Mouse (Mus musculus): ENCODE results near the gene Slc7a6. TPM values are rescaled to one million over a fixed set of nuclear protein-coding genes. Genes with fewer than 3 reads are reported as not detected.

The Slc7a6 gene
- total RNA-seq, 2 experiments from 2014 or later = 4.2 to 5.1 TPM

DNA sequence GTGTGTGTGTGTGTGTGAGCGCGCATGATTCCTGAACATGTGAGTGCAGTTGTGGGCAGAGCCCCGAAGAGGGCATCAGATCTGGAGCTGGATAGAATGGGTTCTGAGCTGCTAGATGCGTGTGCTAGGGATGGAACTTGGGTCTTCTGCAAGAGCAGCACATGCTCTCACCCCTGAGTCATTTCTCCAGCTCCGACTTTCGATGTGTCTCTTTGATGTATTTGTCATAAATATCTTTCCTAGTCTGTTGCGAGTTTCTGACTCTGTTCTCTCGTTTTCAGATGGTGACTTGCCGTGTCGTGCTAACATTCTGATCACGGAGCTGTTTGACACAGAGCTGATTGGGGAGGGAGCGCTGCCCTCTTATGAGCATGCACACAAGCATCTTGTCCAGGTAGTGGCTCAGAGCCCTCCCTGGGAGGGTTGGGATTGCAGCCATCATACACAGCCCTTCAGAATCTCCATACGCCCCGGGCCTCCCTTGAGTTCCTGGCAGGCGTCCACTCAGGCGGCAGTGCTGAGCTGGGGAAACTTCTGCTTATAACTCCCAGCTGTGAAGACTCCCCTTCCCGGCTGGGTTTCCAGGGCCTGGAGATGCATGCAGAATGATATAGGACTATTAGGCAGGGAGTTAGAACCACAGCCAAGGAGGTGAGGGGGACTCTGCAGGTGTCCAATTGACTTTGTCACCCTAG, 66.1 kb downstream of the Slc7a6 start:
- ATAC-seq (replicated peaks; ENCODE audit: low FRiP score, low TSS enrichment, poor library complexity, severe bottlenecking) = no peak

DNA sequence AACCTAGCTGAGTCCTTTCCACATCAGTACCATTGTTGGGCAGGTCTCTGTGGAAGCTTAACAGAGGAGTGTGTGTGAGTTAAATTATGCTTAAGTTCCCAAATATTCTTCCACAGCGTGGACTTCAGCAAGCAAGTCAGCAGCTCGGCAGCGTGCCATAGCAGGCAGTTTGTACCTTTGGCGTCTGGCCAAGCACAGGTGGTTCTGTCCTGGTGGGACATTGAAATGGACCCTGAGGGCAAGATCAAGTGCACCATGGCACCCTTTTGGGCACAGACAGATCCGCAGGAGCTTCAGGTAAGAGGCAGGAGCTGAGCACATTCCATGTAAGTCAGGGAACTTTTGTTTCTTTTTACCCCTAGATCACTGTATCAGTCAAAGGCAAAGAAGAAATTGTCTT, 68.4 kb downstream of the Slc7a6 start:
- no peak for ATAC-seq (replicated peaks; ENCODE audit: low FRiP score, low TSS enrichment, poor library complexity, severe bottlenecking)

Other genes with a start within 250 kb of the Slc7a6 start
- 1.6 TPM in 1 of 2 replicates, not detected in the other for gene Ctrl, start 235.0 kb upstream of the Slc7a6 start, total RNA-seq (2014; fragmentation: Nextera tagmentation)
- not detected in 2 replicates for gene Ctrl, start 235.0 kb upstream of the Slc7a6 start, total RNA-seq (2017)
- gene Psmb10, start 230.4 kb upstream of the Slc7a6 start, total RNA-seq (2014; fragmentation: Nextera tagmentation) = 93.9 and 150 TPM in 2 replicates
- gene Psmb10, start 230.4 kb upstream of the Slc7a6 start, total RNA-seq (2017) = 29.5 and 38.9 TPM in 2 replicates
- gene Lcat, start 225.5 kb upstream of the Slc7a6 start, total RNA-seq (2014; fragmentation: Nextera tagmentation) = 3.7 and 4.6 TPM in 2 replicates
- gene Lcat, start 225.5 kb upstream of the Slc7a6 start, total RNA-seq (2017) = 1.5 TPM in 1 of 2 replicates, not detected in the other
- gene Slc12a4, start 202.8 kb upstream of the Slc7a6 start, total RNA-seq (2014; fragmentation: Nextera tagmentation) = 11.4 and 14.2 TPM in 2 replicates
- 4.7 and 10.5 TPM in 2 replicates for gene Slc12a4, start 202.8 kb upstream of the Slc7a6 start, total RNA-seq (2017)
- not detected in 2 replicates for gene Dpep3, start 189.4 kb upstream of the Slc7a6 start, total RNA-seq (2014; fragmentation: Nextera tagmentation)
- gene Dpep3, start 189.4 kb upstream of the Slc7a6 start, total RNA-seq (2017) = not detected in 2 replicates
- gene Dus2, start 177.5 kb upstream of the Slc7a6 start, total RNA-seq (2014; fragmentation: Nextera tagmentation) = 23.0 and 28.9 TPM in 2 replicates
- 13.8 and 22.5 TPM in 2 replicates for gene Dus2, start 177.5 kb upstream of the Slc7a6 start, total RNA-seq (2017)
- gene Dpep2nb, start 162.9 kb upstream of the Slc7a6 start, total RNA-seq (2014; fragmentation: Nextera tagmentation) = not detected in 2 replicates
- gene Dpep2nb, start 162.9 kb upstream of the Slc7a6 start, total RNA-seq (2017) = not detected in 2 replicates
- 11.6 and 18.3 TPM in 2 replicates for gene Ddx28, start 157.0 kb upstream of the Slc7a6 start, total RNA-seq (2014; fragmentation: Nextera tagmentation)
- 11.8 and 14.4 TPM in 2 replicates for gene Ddx28, start 157.0 kb upstream of the Slc7a6 start, total RNA-seq (2017)
- 102 and 103 TPM in 2 replicates for gene Nfatc3, start 110.0 kb upstream of the Slc7a6 start, total RNA-seq (2014; fragmentation: Nextera tagmentation)
- 35.0 and 35.3 TPM in 2 replicates for gene Nfatc3, start 110.0 kb upstream of the Slc7a6 start, total RNA-seq (2017)
- 0.68 and 1.4 TPM in 2 replicates for gene Esrp2, start 31.9 kb upstream of the Slc7a6 start, total RNA-seq (2014; fragmentation: Nextera tagmentation)
- gene Esrp2, start 31.9 kb upstream of the Slc7a6 start, total RNA-seq (2017) = not detected in 2 replicates
- gene Pla2g15, start 18.5 kb upstream of the Slc7a6 start, total RNA-seq (2014; fragmentation: Nextera tagmentation) = 2.7 and 3.2 TPM in 2 replicates
- gene Pla2g15, start 18.5 kb upstream of the Slc7a6 start, total RNA-seq (2017) = 0.84 and 3.2 TPM in 2 replicates
- gene Slc7a6os, start 42.1 kb downstream of the Slc7a6 start, total RNA-seq (2014; fragmentation: Nextera tagmentation) = 32.7 and 47.9 TPM in 2 replicates
- 50.5 and 58.1 TPM in 2 replicates for gene Slc7a6os, start 42.1 kb downstream of the Slc7a6 start, total RNA-seq (2017)
- 30.3 and 47.7 TPM in 2 replicates for gene Prmt7, start 42.1 kb downstream of the Slc7a6 start, total RNA-seq (2014; fragmentation: Nextera tagmentation)
- gene Prmt7, start 42.1 kb downstream of the Slc7a6 start, total RNA-seq (2017) = 55.0 and 60.4 TPM in 2 replicates
- 0.07 TPM in 1 of 2 replicates, not detected in the other for gene Smpd3, start 169.1 kb downstream of the Slc7a6 start, total RNA-seq (2014; fragmentation: Nextera tagmentation)
- gene Smpd3, start 169.1 kb downstream of the Slc7a6 start, total RNA-seq (2017) = not detected in 2 replicates
- 5.7 and 9.5 TPM in 2 replicates for gene Zfp90, start 246.5 kb downstream of the Slc7a6 start, total RNA-seq (2014; fragmentation: Nextera tagmentation)
- gene Zfp90, start 246.5 kb downstream of the Slc7a6 start, total RNA-seq (2017) = 5.3 and 9.1 TPM in 2 replicates

Measured in megakaryocyte-erythroid progenitor cell, adult 5-6 weeks (primary cell).